Mouse (Mus musculus) R1 (cell line): ENCODE measurements at regions not wholly inside any gene's neighbourhood (a gene's known extent, or its start where the extent isn't known, plus 50 kb on each side); places are given as distances from the start of the nearest gene placed in this dataset.

Experiments
- DNase-seq: peaks from one replicate; pipeline ENCODE4 v3.0.0-alpha.2; 2018; ENCODE audit warnings: low read depth, low spot score

GRCm38 (mm10) chr19:27134360-27134759 is 81.9 kb upstream of the Vldlr start:
- no peak for DNase-seq

DNA sequence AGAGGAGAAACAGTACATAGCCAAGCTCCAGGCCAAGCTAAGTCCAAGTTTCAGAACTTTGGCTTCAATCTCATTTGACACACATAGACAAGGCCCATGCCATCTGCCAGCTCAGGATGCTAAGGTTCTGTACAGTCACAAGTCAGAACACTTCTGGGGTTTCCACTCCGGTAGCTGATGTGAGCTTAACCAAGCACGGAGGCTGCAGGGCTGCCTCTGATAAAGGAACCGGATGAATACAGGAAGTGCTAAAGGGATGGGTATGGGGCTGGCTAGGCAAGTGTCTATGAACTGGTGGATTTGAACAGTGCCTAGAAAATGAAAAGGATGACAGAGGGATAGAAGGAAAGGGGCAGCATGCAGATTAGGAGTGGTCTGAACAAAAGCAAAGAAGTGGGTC is 75.4 kb upstream of the Vldlr start:
- DNase-seq: no peak

DNA sequence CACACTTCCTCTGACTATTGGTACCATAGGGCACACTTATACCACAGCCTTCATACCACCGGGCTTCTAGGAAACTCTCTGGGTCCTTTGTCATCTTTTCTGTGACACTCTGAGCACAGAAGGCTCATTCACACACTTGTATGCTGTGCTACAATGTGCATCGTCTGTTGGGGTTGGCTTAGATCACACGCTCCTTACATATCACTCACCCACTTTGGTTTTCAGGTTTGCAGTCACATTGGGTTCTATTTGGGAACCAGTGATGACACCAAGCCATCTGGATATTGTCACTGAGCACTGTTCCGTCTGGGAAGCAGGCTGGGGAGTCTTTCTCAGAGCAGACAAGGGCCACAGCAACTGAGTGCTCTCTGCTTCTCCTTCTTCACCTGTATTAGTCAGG is 74.1 kb upstream of the Vldlr start:
- no peak for DNase-seq

DNA sequence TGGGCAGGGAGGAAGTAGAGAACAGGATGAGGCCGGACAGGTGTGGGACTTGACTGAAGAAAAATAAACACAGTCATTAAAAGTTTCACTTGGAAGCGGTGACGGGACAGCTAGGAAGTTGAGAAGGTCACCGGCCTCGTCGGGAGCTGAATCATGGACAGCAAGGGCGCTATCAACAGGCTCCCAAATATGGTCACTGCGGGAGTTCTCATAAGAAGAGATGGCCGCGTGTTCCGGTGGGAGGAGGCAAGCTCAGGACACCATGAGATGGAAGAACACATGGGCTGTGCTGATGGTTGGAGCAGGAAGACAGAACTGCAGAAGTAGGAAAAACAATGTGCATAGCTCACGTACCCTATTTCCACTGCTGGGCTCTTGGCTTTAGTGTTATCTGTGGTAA is 68.9 kb upstream of the Vldlr start:
- DNase-seq: no peak

DNA sequence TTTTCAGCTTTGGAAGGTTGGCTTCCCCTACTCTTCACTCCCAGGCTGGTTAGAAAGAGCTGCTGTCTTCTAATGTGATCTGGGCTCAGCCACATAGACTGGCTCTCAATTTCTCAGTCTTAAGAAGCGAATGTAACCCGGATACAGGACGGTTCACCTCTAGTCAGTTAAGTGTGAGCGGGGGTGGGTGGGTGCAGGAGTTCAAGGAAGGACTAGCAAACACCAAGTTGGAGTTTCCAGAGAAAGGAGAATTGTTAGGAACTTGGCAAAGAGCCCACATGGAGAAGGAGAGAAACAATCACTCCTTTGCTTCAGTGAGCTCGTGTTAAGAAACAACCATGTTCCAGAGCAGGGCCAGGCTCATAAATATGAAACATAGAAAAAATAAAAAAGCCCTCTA is 68.0 kb upstream of the Vldlr start:
- no peak for DNase-seq

GRCm38 (mm10) chr19:27149567-27149966 is 66.7 kb upstream of the Vldlr start:
- DNase-seq: no peak

- peak; percentile 4 for DNase-seq
Observed at GRCm38 (mm10) chr19:27161933-27162332, 54.4 kb upstream of the Vldlr start.
